Mouse (Mus musculus) layer of hippocampus, adult 18-20 months (tissue): ENCODE results near the gene Agap3. TPM values are rescaled to one million over a fixed set of nuclear protein-coding genes. Genes with fewer than 3 reads are reported as not detected.
A peak's percentile ranks its signal among the peaks of the same experiment; 100 is the strongest.

ENCODE experiments used
- DNase-seq, 2 experiments: peaks; one replicate each; pipeline ENCODE4 v3.0.0; 2022; ENCODE audit warnings: low spot score in 2 of 2
- total RNA-seq, 2 experiments: library from RNA; stranded (reverse); gene quantifications; 2 replicates each; pipeline ENCODE4 v1.2.3; 2021

The Agap3 gene
- total RNA-seq, 2 experiments from 2014 or later, result 673 to 687 TPM

- no peak for DNase-seq
Observed at GRCm38 (mm10) chr5:24427981-24428402, 24.0 kb upstream of the Agap3 start.

GRCm38 (mm10) chr5:24428596-24428995, 23.4 kb upstream of the Agap3 start:
- DNase-seq, result no peak

- no peak for DNase-seq
Observed at GRCm38 (mm10) chr5:24433993-24434392, 18.0 kb upstream of the Agap3 start.

GRCm38 (mm10) chr5:24441187-24441586, 10.8 kb upstream of the Agap3 start:
- no peak for DNase-seq

- DNase-seq, result no peak
Observed at GRCm38 (mm10) chr5:24442029-24442428, 9.9 kb upstream of the Agap3 start.

GRCm38 (mm10) chr5:24443204-24443603, 8.8 kb upstream of the Agap3 start:
- no peak for DNase-seq

GRCm38 (mm10) chr5:24443927-24444326, 8.1 kb upstream of the Agap3 start:
- DNase-seq, result no peak

GRCm38 (mm10) chr5:24444746-24445427, 7.1 kb upstream of the Agap3 start, which contains the start of gene Fastk:
Gene Fastk, minus strand, starts transcription at chr5:24445287.
- DNase-seq, result peak; percentile 94 to 95

GRCm38 (mm10) chr5:24445428-24446080, 6.4 kb upstream of the Agap3 start:
- DNase-seq, result no peak

- no peak for DNase-seq
Observed at GRCm38 (mm10) chr5:24446630-24447029, 5.3 kb upstream of the Agap3 start.

GRCm38 (mm10) chr5:24447624-24448298, 4.2 kb upstream of the Agap3 start, which contains the start of gene Tmub1:
Gene Tmub1, minus strand, starts transcription at chr5:24447854.
- peak; percentile 79 to 86 for DNase-seq

- DNase-seq, result peak; percentile 79 to 93
Observed at GRCm38 (mm10) chr5:24451264-24452029, 530 bp upstream of the Agap3 start.

GRCm38 (mm10) chr5:24452691-24453233, 785 bp downstream of the Agap3 start:
- peak in 1 of 2 experiments; percentile 51 for DNase-seq

- no peak for DNase-seq
Observed at GRCm38 (mm10) chr5:24453283-24453984, 1.5 kb downstream of the Agap3 start.

GRCm38 (mm10) chr5:24453985-24454303, 2.0 kb downstream of the Agap3 start:
- DNase-seq, result no peak

GRCm38 (mm10) chr5:24455076-24455475, 3.1 kb downstream of the Agap3 start:
- DNase-seq, result no peak

- DNase-seq, result no peak
Observed at GRCm38 (mm10) chr5:24455613-24456012, 3.6 kb downstream of the Agap3 start.

GRCm38 (mm10) chr5:24466762-24467161, 14.8 kb downstream of the Agap3 start:
- DNase-seq, result no peak

- peak; percentile 48 to 84 for DNase-seq
Observed at GRCm38 (mm10) chr5:24470600-24470999, 18.6 kb downstream of the Agap3 start.

- no peak for DNase-seq
Observed at GRCm38 (mm10) chr5:24472884-24473619, 21.1 kb downstream of the Agap3 start.
